Mouse (Mus musculus) embryonic fibroblast, embryonic 13.5 days (primary cell): ENCODE measurements around the gene Sptlc3. TPM values are rescaled to one million over a fixed set of nuclear protein-coding genes. Genes with fewer than 3 reads are reported as not detected.

Source experiments
- H3K27ac ChIP-seq: 2 replicates; pipeline ENCODE4 v1.5.1; 2012; ENCODE audit warnings: low read length, control low read depth, inconsistent platforms; ENCODE audit not compliant: insufficient read depth
- H3K4me1 ChIP-seq: 2 replicates; pipeline ENCODE4 v1.6.1; 2011; ENCODE audit warnings: low read length; ENCODE audit not compliant: control insufficient read depth, insufficient read depth
- H3K4me3 ChIP-seq: 2 replicates; pipeline ENCODE4 v1.5.1; 2011; ENCODE audit warnings: mild to moderate bottlenecking, control low read depth, low read length; ENCODE audit not compliant: insufficient read depth
- CTCF ChIP-seq: IDR thresholded peaks from 2 replicates; pipeline ENCODE4 v1.5.1; 2011; ENCODE audit warnings: mild to moderate bottlenecking, control low read depth, low read length, moderate library complexity, borderline replicate concordance; ENCODE audit not compliant: insufficient read depth
- POLR2A ChIP-seq: IDR thresholded peaks from 2 replicates; pipeline ENCODE4 v1.6.1; 2011; ENCODE audit warnings: low read depth, mild to moderate bottlenecking, control low read depth, low read length, moderate library complexity
- polyA plus RNA-seq: library from polyadenylated mRNA; stranded (reverse); fragments of >200 nt; gene quantifications from 2 replicates; pipeline ENCODE4 v1.2.4, GENCODE M21; 2011; ENCODE audit warnings: low read depth; ENCODE audit not compliant: missing spikeins, insufficient read length

Sptlc3 gene
- polyA plus RNA-seq = not detected in 2 replicates

- TF ChIP-seq CTCF (no peak), POLR2A (no peak)
- Histone ChIP-seq H3K27ac (no peak within 1 kb of the TSS), H3K4me3 (no peak within 1 kb of the TSS), H3K4me1 (no peaks in the 10 kb centered on the region)
Observed at GRCm38 (mm10) chr2:139493836-139494235, at the start of gene Sptlc3. Gene Sptlc3 (plus strand): TSS chr2:139493913.

DNA sequence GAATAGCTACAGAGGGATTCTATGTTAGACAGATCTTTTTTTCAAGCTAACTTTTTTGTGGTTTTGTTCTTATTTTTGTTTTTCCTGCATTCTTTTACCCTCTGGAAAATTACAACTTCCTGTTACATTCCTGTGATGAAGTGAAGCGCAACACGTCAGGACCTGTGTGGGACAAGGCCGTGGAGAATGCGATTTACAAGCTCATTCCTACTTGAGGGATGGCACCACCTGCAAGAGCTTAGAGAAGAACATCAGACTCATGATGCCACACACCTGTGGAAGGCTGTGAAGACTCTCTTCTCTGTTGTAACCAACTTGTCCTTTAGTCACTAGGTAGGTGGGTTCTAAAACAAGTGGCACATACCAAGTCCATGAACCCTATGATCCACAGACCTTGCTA lies 26.0 kb upstream of the Sptlc3 start:
- Histone ChIP-seq H3K4me3 (no peak overlapping the region), H3K4me1 (no peaks in the 10 kb centered on the region), H3K27ac (no peak overlapping the region)
- TF ChIP-seq CTCF = no peak
- TF ChIP-seq POLR2A = no peak

DNA sequence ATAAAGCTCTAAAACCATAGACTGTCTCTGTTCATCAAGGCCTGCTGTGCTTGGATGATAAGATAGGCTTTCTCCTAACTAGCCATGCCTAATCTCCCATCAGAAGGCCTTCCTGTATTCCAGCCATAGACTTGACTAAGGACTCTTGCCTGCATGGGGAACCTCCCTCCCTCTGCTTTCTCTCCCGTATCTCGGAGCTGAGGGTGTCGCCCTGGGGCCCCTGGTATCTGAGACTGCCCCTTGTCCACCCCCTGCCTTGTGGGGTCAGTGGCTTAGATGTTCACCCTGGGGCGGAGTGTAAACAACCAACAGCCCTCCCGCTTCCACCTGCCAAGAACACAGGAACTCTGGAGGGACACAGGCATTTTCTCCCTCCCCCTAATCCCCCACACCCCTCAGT lies 5.0 kb upstream of the Sptlc3 start:
- no peak overlapping the region for H3K4me3 ChIP-seq
- no peak overlapping the region for H3K27ac ChIP-seq
- H3K4me1 ChIP-seq = no peaks in the 10 kb centered on the region
- TF ChIP-seq CTCF (no peak), POLR2A (no peak)

DNA sequence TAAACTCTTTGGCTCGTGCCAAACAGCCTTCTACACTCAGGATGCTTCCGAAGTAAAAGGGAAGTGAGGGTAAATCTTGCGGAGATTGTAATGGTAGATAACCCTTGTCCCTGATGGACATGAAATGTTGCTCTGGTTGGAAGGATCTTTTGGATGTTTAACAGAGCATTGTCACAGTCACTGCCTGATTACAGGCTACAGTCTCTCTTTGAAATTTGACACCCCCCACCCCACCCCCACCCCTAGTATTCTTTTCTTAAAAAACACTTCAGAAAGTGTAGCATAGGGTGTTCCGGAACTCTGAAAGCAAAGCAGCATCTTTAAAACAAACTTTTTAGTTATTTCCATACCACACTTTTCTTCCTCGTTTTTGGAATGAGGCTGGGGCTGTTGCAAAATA lies 916 bp downstream of the Sptlc3 start:
- Histone ChIP-seq H3K4me3 (no peak overlapping the region), H3K27ac (no peak overlapping the region), H3K4me1 (no peaks in the 10 kb centered on the region)
- TF ChIP-seq CTCF (no peak), POLR2A (no peak)

- no peak overlapping the region for H3K4me3 ChIP-seq
- no peaks in the 10 kb centered on the region for H3K4me1 ChIP-seq
- TF ChIP-seq CTCF = no peak
- TF ChIP-seq POLR2A = no peak
- no peak overlapping the region for H3K27ac ChIP-seq
Observed at GRCm38 (mm10) chr2:139561966-139562505, 68.3 kb downstream of the Sptlc3 start.

GRCm38 (mm10) chr2:139579280-139579679 lies 85.6 kb downstream of the Sptlc3 start:
- H3K4me1 ChIP-seq = no peaks in the 10 kb centered on the region
- no peak overlapping the region for H3K27ac ChIP-seq
- TF ChIP-seq CTCF = no peak
- TF ChIP-seq POLR2A = no peak
- H3K4me3 ChIP-seq = no peak overlapping the region

DNA sequence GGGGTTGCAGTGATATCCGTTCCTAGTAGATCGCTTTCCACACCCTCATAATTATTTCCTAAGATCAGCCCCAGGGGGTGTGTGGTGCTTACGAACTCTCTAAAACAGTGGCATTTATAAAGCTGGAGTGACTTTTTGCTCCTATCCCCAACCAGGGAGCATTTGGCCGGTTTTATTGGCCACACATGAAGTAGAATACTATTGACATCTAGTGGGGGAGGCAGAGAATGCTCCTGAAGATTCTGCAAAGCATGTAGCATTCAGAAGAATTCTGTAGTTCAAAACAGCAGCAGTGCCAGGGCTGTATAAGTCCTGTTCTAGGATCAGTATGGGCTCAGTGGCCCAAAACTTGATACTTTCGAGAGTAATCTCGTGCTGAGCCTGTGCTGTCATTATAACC lies 89.1 kb downstream of the Sptlc3 start:
- TF ChIP-seq POLR2A (no peak), CTCF (no peak)
- Histone ChIP-seq H3K4me1 (no peaks in the 10 kb centered on the region), H3K4me3 (no peak overlapping the region), H3K27ac (no peak overlapping the region)

GRCm38 (mm10) chr2:139587660-139588200 lies 94.0 kb downstream of the Sptlc3 start:
- Histone ChIP-seq H3K27ac (no peak overlapping the region), H3K4me3 (no peak overlapping the region), H3K4me1 (no peaks in the 10 kb centered on the region)
- TF ChIP-seq CTCF = no peak
- TF ChIP-seq POLR2A = no peak

DNA sequence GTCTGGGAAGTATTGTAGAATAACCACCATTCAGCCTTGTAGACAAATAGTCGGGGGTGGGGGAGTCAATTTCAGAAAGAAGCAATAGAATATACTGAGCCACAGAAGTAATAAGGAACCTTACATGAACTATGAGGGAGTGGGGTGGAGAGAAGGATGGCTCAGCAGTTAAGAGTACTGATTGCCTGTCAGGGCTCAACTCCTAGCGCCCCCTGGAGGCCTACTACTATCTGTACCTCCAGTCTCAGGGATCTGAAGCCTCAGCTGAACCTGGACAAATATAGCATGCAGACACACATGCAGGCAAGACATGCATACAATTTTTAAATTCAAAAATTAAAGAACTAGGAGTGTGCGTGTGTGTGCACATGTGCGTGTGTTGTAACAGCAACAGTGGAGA lies 96.2 kb downstream of the Sptlc3 start:
- Histone ChIP-seq H3K27ac (no peak overlapping the region), H3K4me1 (no peaks in the 10 kb centered on the region), H3K4me3 (no peak overlapping the region)
- no peak for TF ChIP-seq POLR2A
- no peak for TF ChIP-seq CTCF

DNA sequence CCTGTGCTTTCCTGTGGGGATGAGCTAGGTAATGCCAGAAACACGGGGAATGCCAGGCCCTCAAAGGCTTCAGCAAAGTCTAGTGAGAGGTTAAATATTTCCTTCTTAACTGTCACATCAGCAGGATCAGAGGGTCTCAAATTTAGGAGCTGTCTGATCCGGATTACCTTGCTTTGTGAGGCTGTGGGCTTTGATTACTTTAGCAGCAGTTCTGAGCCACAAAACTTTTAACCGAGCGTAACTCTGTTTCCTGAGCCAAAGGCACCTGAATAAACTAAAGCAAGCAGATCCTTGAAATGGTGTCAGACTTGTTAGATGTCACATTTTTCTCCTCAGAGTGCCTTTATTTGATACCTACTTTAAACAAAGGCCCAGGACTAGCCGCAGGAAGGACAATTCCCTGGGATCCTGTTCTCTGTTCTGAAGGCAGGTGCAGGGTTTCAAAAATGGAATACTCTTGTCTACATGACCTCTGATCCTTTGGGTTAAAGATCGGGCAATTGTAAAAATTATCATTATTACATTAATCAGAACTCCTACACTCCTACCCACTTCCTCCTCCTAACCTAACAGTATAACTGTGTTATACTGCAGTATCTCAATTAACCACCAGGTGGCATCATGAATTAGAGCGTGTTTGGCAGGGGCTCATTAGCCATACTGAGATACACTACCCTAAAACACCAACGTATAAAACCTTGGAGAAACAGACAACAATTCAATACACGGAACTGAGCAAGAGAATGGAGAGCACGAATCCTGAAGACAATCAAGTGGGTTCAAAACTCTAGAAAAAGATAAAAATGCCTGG lies 97.4 kb downstream of the Sptlc3 start:
- Histone ChIP-seq H3K4me1 (no peaks in the 10 kb centered on the region), H3K4me3 (no peak overlapping the region), H3K27ac (no peak overlapping the region)
- TF ChIP-seq POLR2A (no peak), CTCF (no peak)
